Mouse (Mus musculus): ENCODE results near the gene Dlst.
"Not testable (repeated sequence)": the region's sequence is repeated elsewhere in the genome, so short reads cannot be mapped to it uniquely, and the experiment has no call there.

The Dlst gene

DNA sequence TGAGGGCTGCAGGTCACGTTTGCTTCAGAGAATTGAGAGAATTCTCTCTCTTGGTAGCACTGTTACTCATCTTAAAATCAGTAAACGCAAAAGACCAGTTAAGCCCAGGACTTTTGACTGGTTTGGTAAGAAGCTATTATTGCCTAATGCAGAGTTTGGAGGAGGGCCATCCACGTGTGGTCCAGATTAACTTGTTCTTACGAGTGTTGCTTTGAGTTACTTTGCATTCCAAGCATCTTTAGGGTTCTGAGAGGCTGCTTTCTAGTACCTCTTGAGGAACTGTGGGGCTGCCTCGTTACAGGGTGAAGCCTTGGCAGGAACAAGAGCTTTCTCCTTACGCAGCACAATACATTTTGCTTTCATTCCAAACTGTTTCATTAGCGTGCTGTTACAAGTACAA, 5.0 kb downstream of the Dlst start:
- no peak for DNase-seq

DNA sequence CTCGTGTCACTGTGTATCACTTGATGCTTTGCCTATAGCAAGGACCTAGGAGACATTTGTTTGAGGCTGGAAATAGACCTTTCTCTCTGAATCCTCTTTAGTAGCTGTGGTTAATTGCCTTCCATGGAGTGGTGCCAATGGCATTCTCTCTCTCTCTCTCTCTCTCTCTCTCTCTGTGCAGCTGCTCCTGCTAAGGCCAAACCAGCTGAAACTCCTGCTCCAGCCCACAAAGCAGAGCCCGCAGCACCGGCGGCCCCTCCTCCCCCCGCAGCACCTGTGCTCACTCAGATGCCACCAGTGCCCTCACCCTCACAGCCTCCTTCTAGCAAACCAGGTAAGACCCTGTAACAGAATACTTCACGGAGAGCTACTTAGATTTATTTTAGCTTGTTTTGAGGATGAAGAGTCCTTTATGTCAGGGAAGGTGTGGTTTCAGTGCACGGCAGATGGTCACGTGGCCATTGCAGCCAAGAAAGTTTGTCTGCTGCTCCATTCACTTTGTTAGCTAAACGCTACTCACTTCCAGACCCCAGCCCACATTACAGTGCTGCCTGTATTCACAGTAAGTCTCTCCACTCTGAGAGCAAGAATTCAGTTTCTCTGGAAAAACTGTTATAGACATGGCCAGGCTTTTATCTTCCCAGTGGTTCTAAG, 11.3 kb downstream of the Dlst start:
- peak; percentile 72 for DNase-seq

DNA sequence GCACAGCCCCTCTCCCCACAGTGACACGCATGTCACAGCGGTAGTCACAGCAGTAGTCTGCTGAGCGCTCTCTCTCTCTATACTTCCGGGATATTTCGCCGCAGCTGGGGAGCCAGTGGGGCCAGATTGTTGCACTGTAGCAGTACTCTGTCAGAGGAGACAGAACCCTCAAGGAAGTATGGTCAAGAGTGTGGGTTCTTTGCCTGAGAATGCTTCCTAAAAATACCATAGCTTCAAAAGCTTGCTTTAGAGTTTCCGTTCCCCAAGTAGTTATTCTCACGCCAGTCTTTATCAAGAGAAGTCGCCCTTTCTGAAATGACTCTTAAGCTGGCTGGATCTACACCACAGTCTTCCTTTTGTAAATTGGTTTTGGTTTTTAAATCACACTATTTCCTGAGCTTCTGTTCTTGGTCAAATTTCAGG, 12.5 kb downstream of the Dlst start:
- peak; percentile 74 for DNase-seq

DNA sequence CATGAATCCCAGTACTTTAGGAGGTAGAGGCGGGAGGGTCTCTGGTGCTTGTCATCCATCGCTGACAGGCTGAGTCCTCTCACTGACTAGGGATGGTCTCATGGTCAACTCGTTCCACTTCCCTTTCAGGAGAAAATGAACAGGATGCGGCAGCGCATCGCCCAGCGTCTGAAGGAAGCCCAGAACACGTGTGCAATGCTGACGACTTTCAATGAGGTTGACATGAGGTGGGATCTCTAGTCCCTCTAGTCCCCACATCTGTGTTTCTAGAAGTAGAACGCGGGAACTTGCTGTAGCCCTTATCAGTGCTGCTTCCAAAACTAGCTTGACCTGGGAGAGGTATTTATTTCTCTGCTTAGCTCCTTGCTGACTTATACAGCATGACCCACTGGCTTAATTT, 13.0 kb downstream of the Dlst start:
- DNase-seq, result peak; percentile 30

DNA sequence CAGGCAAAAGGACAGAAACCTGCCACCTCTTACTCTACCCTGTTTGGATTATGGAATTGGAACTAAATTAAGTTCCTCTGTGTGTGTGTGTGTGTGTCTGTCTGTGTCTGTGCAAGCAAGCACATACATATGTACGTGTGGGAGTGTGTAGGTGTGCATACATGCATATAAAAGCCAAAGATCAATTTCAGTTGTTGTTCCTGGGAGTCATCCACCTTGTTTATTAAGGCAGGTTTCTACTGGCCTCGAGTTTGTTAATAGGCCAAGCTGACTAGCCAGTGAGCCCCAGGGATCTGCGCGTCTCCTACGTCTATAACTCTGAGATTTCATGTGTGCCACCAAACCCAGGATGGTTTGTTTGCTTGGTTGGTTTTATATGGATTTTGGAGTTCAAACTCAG, 14.1 kb downstream of the Dlst start:
- no peak for DNase-seq

DNA sequence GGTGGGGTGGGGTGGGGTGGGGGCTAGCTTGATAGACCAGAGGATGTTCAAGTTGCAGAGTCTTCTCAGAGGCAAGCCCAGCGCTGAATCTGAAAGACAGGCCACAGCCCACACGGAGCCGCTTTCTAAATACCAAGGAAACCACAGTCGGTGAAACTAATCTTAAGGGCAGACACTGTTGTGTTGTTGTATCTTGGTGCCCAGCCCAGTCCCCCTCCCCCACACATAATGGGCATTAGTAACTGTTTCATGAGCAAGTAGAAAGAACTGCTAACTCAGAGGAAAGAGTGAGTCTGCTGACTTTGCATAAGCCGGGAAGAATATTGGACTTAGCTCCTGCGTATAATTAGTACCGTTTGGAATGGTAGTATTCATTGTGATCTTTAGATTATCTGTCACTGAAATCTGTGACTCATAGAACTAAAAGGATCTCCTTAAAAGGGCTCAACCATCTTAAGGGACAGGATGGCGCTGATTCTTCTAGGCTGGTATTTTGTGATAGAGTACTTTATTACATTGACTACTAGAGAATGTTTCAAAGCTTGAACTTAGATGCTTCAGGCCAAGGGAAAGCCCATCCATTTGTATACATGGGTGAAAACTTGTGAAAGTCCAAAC, 16.5 kb downstream of the Dlst start:
- DNase-seq, result no peak

DNA sequence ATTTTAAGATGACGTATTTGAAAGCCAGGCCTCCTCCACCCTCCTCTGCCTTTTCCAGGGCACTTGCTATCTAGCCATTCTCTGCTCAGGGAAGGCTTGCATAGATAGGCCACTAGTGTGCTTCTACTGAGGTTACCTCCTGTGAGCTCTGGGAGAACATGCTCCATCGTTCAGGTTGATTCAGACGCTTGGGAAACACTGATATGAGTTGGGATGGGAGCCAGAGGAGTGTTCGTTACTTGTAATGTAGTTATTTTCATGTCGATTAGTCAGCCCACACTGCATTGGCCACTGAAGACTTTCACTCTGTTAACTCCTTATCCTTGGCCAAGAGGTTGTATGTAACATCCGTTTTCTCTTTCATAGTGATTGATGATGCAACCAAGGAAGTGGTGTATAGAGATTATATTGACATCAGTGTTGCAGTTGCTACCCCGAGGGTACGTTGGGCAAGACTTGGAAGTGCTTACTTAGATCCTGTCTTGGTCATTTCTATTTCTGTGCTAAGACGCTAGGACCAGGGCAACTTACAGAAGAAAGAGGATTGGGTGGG, 18.9 kb downstream of the Dlst start:
- DNase-seq, result no peak

DNA sequence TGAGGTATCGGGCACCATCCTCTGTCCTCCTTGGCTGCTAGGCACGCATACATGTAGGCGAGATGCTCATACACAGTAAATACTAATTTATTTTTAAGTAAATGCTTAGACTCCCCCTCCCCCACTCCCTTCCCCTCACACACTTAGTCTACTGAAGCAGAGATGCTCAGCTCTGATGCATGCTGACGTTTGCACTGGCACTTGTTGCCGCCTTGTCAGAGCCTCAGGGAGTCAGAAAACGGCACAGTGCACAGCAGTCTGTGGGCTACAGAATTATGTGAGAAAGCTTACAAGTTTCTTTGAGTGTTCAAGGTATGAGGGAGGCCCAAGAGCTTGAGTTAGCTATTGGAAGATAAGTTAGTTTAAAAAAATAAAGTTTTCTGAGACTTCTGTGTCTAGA, 20.7 kb downstream of the Dlst start:
- DNase-seq, result no peak

DNA sequence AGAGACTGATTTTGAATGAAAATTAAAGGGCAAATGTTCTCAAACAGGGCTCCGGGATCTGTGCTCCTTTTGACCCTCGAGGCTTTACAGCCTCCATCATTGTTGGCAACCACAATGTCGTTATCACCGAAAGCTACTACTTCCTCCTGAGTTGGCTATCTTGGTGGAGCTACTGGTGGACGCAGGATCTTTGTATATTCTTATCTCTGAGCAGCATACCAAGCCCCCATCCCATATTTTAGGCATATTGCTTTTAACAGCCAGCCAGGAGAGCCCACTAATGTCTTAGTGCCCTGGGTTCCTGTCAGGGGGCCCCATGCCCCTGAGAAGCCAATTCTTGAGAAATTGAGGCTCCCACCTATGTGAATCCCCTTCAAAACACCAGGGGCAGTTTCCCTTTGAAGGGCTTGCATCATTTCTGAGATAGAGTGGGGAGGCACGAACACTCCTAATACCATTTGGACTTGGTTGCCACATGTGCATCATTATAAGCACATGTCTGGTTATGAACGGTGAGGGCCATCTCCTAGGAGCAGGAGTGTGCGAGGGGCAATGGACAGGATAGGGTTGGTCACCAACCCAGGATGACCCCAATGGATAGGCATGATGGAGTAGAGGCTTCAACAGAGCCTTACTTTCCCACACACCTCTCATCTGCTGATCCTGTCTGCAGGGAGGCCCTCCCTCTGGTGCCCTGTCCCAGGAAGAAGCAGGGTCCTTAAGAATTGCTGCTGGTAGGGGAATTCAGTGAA, 23.6 kb downstream of the Dlst start:
- DNase-seq, result no peak

DNA sequence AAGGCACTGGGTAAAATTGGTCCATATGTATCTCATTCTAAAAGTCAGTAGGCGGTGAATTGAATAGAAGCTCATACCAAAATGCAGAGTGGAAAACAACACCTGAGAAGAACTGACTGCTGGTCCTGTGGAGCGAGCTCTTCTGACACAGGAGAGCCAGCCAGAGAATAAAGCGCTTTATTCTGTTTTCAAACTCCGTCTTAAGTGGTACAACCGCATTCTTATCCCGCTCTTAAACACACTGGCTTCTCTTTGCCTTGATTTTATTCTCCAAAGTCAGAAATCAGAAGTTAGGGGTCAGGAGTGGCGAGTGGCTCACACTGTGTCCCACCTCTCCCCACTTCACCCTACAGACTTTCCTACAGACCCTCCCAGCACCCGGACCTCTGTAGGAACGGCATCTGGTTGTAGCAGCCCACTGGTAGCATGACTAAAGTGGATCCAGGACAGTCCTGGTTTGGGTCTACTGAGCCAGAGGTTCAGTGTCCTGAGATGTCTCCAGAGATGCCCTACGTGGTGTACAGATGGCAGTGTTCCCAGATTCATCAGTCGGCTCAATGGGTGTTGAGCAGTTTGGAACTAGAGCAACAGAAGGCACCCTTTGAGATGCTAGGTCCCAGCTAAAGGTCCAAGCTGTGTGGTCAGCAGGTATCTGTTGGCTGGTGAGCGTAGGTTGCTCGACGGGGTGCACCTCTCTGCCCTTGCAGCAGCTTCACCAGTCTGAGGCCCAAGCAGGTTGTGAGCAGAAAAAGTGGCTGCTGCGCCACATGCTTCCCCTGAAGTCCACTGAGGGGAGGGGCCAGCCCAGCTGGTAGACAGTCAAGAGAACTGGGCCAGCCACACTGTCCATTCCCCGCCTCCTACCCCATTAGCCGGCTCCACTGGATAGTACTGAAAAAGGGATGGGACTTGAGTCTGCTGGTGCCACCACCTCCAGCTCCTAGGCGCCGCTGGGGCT, 25.2 kb downstream of the Dlst start:
- DNase-seq, result no peak

DNA sequence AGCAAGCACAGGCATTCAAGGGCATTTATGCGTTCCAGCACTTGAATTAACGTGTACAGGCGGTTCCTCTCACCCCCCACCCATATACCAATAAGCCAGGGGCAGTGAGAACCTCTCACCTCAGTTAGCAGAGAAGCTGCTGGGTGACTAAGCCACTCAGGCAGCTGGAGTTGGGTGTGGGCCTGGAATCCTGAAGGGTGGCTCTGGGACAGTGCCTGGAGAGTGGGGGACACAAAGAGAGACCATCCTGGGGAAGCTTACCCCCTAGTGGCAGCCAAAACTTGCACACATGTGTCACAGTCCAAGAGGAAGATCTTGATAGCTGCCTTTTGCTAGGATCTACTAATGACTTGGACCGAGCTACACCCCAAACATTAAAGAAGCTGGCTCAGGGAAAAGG, 26.0 kb downstream of the Dlst start:
- DNase-seq, result no peak

DNA sequence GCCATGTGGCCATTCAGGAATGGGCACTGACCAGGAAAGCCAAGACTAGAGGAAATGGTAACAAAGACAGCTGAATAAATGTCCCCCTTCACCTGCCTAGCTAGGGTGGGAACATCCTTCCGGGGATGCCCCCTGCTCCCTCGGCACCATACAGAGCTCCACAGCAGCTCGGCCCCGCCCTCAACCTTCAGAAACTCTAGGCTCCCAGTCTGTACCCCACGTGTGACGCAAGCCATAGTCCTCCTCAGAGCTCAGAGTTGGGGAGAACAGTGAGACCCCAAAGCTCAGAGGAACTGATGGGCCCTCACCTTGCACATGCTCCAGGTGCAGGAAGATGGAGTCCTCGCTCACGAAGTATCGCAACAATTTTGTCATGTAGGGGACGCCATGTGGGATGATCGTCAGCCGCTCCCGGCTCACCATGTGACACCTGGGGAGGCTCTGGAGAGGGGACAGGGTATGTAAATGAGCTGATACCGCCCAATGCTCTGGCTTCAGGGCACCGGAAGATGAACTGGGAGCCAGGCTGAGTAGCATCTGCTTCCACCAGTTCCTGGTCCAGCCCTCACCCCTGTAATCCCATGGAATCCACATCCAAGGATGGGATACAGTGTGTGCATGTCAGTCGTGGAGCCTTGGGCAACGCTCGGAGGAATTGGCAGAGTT, 29.5 kb downstream of the Dlst start:
- DNase-seq, result peak; percentile 54

DNA sequence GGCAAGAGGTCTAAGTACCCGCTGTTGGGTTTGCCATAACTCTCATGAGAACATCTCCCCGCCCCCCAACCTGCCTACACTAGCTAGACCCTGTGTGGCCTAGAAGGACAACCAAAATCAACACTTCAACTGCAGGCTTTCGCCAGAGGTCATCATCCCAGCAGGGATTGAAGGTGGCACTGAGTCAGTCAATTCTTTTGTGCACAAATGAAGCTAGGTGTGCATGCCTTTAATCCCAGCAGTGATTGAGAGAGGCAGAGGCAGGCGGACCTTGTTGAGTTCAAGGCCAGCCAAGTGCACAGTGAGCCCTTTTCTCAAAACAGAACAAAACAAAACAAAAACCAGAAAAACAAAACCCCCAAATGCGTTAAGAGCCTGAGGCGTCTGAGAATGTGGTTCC, 30.5 kb downstream of the Dlst start:
- DNase-seq, result no peak

DNA sequence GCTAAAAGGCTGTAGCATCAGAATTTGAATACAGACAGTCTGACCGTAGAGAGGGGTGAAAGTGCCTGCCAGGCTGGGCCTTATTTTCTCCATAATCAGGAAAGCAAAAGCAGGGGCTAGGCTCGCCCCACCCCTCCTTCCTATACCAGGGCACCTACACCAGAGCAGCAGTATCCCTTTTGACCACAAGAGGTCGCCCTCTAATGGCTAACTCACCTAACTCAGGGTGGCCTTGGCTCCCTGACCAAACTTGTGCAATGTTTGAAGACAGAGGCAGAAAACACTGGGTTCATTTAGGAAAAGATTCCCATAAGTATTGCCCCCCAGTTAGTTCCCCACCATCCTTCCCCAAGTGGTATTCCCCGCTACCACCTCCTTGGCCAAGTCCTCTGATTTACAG, 32.2 kb downstream of the Dlst start:
- DNase-seq, result peak; percentile 85

DNA sequence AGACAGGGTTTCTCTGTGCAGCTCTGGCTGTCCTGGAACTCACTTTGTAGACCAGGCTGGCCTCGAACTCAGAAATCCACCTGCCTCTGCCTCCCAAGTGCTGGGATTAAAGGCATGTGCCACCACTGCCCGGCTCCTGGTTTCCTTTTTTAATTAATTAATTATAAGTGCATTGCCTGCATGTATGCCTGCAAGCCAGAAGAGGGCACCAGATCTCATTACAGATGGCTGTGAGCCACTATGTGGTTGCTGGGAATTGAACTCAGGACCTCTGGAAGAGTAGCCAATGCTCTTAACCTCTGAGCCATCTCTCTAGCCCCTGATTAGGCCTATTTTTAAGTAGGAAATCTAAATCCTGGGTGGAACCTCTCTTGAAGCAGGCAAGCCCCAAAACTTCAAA, 33.6 kb downstream of the Dlst start:
- not testable (repeated sequence) for DNase-seq

DNA sequence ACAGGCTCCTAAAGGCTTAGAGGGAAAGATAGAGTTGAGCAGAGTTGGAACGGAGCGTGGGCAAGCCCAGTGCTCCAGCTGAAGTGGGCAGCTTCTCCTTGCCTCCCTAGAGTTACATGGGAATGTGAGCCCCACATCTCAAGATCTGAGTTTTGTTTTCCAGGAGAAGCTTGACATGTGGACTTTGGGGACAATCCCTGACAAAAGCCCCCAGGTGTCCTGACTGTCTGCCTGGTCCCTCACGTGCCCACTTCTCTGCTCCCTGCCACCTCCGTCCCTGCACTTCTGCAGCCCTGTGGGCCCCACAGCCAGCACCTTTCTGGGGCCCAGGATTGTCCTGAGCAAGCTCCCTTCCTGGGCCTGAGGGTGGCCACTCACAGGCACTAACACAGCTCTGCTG, 34.2 kb downstream of the Dlst start:
- no peak for DNase-seq

DNA sequence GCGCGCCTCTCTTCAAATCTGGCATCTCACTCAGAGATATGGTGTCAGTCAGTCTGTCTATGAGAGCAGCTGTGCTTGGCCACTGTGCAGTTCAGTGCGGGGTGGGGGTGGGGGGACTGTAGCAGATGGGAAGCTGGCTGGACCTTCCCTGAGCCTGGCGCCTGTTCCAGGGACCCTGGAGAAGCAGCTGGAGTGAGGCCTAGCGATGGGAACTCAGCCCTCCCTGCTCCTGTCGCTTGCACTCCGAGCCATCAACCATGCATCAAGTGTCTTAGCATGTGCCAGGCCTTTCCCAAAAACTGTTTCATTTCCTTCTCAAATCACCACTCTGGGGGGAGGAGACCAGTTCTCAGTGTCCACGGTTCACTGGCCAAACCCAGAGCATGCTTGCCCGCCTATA, 35.0 kb downstream of the Dlst start:
- DNase-seq, result no peak

DNA sequence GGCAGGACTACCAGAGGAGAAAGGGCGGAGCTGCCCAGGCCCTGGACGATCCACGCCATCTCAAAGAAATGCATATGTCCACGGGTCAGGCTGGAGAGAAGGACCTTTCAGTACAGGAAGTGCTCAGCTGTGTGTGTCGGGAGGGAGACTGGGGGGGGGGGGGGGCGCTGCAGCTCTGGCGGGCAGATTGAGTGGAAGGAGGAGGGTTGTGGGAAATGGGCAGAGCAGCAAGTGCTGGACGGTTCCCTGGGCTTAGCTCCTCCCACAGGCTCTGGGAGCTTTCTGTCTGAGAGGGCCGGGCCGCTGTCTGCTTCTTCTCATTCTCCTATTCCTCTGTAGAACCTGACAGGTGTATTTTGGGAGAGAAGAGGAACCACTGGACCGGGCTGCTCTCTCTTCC, 35.7 kb downstream of the Dlst start:
- DNase-seq, result no peak

DNA sequence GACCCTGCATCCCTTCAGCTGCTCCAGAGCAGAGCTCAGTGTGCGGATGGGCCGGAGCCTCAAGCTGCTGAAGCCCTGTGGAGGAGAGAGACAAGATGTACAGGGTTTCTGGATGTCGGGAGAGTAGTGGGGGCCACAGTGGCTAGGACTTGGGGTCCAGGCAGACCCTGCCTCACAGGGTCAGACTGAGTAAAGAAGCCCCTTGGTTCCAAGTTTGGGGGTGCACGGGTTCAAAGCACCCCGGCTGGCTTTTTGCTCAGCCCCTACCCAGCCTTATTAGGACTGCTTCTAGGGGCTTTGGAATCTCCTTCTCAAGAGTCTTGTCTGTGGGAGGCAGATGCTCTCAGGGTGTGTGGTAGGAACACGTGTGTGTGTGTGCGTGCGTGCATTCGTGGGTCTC, 36.2 kb downstream of the Dlst start:
- no peak for DNase-seq

DNA sequence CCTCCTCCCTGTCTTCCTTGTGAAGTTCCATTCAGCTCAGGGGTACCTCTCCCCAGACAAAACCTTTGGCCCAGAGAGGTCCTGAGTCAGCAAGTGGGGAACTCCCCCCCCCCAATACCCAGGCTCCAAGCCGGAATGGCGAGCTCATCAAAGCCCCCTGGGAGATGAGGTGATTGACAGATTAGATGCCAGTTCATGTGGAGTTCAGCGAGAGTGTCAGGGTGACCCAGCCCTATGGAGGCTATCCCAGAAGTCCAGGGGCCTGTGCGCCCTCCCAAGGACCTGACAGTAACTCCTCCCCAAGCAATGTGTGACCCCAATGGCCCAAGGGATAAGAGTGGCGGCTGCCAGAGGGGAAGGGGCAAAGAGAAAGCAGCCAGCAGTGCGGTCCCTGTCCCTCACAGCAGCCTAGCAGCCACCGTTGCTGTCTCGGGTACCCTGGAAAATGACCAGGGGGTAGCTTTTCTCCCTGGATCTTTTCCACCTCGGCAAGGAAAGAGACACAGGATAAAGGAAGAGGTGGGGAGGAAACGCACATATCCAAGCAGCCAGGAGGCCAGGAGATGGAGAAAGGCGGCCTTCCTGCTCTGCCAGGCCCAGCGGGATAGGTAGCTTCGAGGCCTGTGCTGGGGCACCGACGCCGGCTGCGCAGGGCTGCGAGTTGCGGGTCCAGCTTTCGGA, 39.8 kb downstream of the Dlst start:
- no peak for DNase-seq

DNA sequence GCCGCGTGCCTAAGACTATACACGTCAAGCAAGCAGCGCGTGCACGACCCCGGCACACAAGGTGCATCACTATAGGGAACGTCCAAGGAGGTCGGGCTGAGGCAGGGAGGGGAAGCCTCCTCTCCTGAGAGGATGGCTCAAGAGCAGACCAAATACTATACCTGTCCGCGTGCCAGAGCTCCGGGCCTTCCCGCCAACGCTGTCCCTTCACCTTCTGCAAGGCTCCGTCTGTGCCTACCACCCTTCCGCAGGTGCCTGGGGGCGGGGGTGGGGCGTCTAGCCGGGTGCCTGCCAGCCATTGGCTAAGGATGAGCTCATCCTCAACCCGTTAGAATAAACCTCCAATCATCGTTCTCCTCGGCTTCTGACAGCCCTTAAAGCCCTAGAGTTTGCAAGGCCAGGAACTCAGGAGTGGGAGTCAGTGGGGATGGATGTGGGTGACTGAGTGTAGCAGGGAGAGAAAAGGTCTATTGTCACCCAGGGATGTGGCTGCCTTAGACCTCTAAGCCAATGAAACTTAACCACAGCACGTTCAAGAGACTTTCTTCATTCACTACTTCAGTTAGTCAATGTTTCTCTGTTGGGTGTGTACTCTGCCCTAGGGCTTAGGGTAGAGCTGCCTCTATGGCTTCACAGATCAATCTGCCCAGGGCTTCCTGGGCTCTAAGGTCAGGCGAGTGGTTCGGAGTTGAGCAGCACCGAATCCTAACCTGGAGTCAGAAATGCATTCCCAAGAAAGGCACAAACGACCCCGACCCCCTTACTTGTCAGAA, 40.6 kb downstream of the Dlst start, which contains the start of gene Rps6kl1:
Gene Rps6kl1 (minus strand): TSS at position 263 of the 773 bp plus-strand sequence.
- DNase-seq, result peak; percentile 79
